Mouse (Mus musculus) liver, embryonic 11.5 days (tissue): Measurements from ENCODE around the gene Selenok. TPM values are rescaled to one million over a fixed set of nuclear protein-coding genes. Genes with fewer than 3 reads are reported as not detected.
A peak's percentile ranks its signal among the peaks of the same experiment; 100 is the strongest.

Experiments
- ATAC-seq: fragments of 200-750 bp; cut with Nextera tagmentation; replicated peaks from 2 replicates; pipeline ENCODE4 v1.8.0; 2017; ENCODE audit warnings: moderate number of reproducible peaks, mild to moderate bottlenecking, moderate TSS enrichment, moderate library complexity; ENCODE audit not compliant: low FRiP score
- DNase-seq: peaks from one replicate; pipeline ENCODE4 v3.0.0-alpha.2; 2017; ENCODE audit warnings: low spot score
- H3K27ac ChIP-seq: fragments of 300-500 bp; sonication (generic); 2 replicates; pipeline ENCODE4 v1.5.1; 2014; ENCODE audit warnings: mild to moderate bottlenecking, low read depth, low read length, control low read depth
- H3K27me3 ChIP-seq: fragments of 300-500 bp; sonication (generic); replicated peaks from 2 replicates; pipeline ENCODE4 v1.6.1; 2014; ENCODE audit warnings: low read length, mixed read lengths; ENCODE audit not compliant: control insufficient read depth, insufficient read depth
- H3K36me3 ChIP-seq: fragments of 300-500 bp; sonication (generic); 2 replicates; pipeline ENCODE4 v1.6.1; 2014; ENCODE audit warnings: mild to moderate bottlenecking, low read length, moderate library complexity, mixed read lengths; ENCODE audit not compliant: control insufficient read depth, insufficient read depth
- H3K4me1 ChIP-seq: fragments of 300-500 bp; sonication (generic); replicated peaks from 2 replicates; pipeline ENCODE4 v1.6.1; 2014; ENCODE audit warnings: low read length, mixed read lengths; ENCODE audit not compliant: control insufficient read depth, insufficient read depth
- H3K4me2 ChIP-seq: fragments of 300-500 bp; sonication (generic); 2 replicates; pipeline ENCODE4 v1.6.1; 2014; ENCODE audit warnings: mild to moderate bottlenecking, control low read depth, moderate library complexity
- H3K4me3 ChIP-seq: fragments of 300-500 bp; sonication (generic); 2 replicates; pipeline ENCODE4 v1.5.1; 2014; ENCODE audit warnings: low read depth, low read length, control low read depth
- H3K9ac ChIP-seq: fragments of 300-500 bp; sonication (generic); 2 replicates; pipeline ENCODE4 v1.6.1; 2014; ENCODE audit warnings: low read depth, low read length, control low read depth
- H3K9me3 ChIP-seq: fragments of 300-500 bp; sonication (generic); 2 replicates; pipeline ENCODE4 v1.6.1; 2016; ENCODE audit warnings: low read length, inconsistent platforms, mixed read lengths; ENCODE audit not compliant: control insufficient read depth
- WGBS: fragments of 180-500 bp; shearing (Covaris S2); extraction: QIAGEN DNeasy Blood & Tissue Kit; methylation state at CpG from one replicate; pipeline ENCODE4 v1.1.7; 2014; 5-methylcytosine and 5-hydroxymethylcytosine counted together
- polyA plus RNA-seq: library from polyadenylated mRNA; unstranded; fragments of >200 nt; fragmentation: Nextera tagmentation; extraction: Ambion mirVana; gene quantifications from 2 replicates; pipeline ENCODE4 v1.2.1, GENCODE M21; 2014

Gene Selenok
- polyA plus RNA-seq, 1 experiment from 2014 or later: 162 TPM

DNA sequence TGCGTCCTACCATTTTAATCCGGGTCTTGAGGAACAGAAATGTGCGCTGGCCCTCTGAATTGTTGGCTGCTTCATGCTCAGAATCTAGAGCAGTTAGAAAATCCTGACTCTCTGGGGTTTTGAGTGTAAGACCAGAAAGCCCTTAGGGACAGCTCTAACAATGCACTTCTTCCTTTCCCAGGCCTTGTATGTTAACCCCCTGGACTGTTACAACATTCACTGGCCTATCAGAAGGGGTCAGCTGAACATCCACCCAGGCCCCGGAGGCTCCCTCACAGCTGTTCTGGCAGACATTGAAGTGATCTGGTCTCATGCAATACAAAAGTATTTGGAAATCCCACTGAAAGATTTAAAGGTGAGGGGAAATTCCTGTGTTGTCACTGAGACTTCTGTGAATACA, 18.0 kb downstream of the Selenok start:
- no peaks in the 10 kb centered on the region for H3K4me1 ChIP-seq
- H3K9me3 ChIP-seq: no peaks in the 10 kb centered on the region
- no peak for ATAC-seq
- H3K27me3 ChIP-seq: no peaks in the 10 kb centered on the region
- no peak overlapping the region for H3K4me2 ChIP-seq
- peaks cover 79% of the 10 kb centered on the region for H3K36me3 ChIP-seq
- no peak for DNase-seq
- WGBS: 92% methylated on average over 4 of the region's 4 CpGs
- H3K9ac ChIP-seq: no peak overlapping the region
- H3K27ac ChIP-seq: no peak overlapping the region
- H3K4me3 ChIP-seq: no peak overlapping the region

DNA sequence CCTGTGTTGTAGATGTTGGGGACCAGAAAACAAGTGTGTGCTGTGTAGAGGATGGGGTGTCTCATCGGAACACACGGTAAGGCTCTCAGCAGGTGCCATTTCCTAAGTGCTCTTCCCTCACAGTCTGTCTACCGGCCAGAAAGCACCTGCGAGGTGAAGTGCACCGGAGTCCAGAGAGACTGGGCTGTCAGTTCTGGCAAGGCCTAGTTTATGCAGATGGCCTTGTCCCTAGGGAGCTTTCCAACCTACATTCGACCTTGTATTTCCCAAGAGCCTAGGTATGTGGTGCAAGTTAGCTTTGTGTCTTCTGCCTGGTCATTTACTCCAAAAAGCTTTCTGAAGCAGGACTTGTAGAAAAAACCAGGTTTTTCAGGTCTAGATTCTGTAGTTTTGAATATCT, 19.2 kb downstream of the Selenok start:
- H3K27ac ChIP-seq: no peak overlapping the region
- DNase-seq (no peak), ATAC-seq (no peak)
- H3K4me3 ChIP-seq: no peak overlapping the region
- no peaks in the 10 kb centered on the region for H3K4me1 ChIP-seq
- H3K27me3 ChIP-seq: no peaks in the 10 kb centered on the region
- peaks cover 78% of the 10 kb centered on the region for H3K36me3 ChIP-seq
- H3K4me2 ChIP-seq: no peak overlapping the region
- WGBS: 93% methylated on average over 6 of the region's 6 CpGs
- no peaks in the 10 kb centered on the region for H3K9me3 ChIP-seq
- H3K9ac ChIP-seq: no peak overlapping the region

DNA sequence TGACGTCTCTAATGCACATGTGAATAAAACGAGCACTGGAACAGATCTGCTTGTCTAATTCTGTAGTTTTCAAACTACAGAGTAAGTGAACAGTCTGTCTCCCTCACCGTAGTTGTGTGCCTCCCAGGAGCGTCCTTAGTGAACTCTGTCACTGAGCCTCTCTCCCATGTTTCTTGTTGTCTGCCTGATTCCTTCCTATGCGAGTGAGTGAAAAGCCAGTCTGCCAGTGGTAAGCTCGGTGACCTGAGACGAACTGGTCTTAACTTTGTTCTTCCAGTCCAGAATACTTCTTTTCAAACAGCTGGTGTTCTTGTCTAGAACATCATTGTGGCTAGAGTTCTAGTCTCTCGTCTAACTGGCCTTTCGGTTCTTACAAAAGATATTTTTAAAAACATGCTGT, 19.6 kb downstream of the Selenok start:
- no peaks in the 10 kb centered on the region for H3K4me1 ChIP-seq
- peaks cover 75% of the 10 kb centered on the region for H3K36me3 ChIP-seq
- DNase-seq: no peak
- ATAC-seq: no peak
- H3K9me3 ChIP-seq: no peaks in the 10 kb centered on the region
- no peak overlapping the region for H3K4me3 ChIP-seq
- H3K27me3 ChIP-seq: no peaks in the 10 kb centered on the region
- H3K4me2 ChIP-seq: no peak overlapping the region
- H3K27ac ChIP-seq: no peak overlapping the region
- H3K9ac ChIP-seq: no peak overlapping the region
- 90% methylated on average over 9 of the region's 9 CpGs for WGBS

DNA sequence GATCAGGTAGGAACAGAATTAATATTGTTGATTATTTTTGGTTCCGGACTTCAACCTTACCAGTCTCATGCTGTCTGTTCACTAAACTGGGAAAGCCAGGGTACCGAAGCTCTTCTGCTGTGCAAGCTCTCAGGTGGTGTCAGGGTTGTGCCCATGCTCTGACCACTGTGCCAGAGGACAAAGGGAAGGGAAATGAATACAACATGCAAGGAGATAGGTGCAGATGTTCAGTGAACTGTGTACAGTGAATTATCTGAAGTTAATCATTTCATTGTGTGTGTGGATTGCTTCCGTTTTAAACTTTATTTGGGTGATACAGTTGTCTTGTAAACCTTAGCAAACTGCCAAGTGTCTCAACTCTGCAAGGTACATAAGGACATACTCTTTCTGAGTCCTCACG, 20.2 kb downstream of the Selenok start:
- Histone ChIP-seq H3K36me3 (peaks cover 77% of the 10 kb centered on the region), H3K4me1 (no peaks in the 10 kb centered on the region), H3K9me3 (no peaks in the 10 kb centered on the region), H3K9ac (no peak overlapping the region), H3K27me3 (no peaks in the 10 kb centered on the region), H3K4me2 (no peak overlapping the region), H3K27ac (no peak overlapping the region), H3K4me3 (no peak overlapping the region)
- ATAC-seq: no peak
- WGBS: 92% methylated on average over 4 of the region's 4 CpGs
- DNase-seq: no peak

DNA sequence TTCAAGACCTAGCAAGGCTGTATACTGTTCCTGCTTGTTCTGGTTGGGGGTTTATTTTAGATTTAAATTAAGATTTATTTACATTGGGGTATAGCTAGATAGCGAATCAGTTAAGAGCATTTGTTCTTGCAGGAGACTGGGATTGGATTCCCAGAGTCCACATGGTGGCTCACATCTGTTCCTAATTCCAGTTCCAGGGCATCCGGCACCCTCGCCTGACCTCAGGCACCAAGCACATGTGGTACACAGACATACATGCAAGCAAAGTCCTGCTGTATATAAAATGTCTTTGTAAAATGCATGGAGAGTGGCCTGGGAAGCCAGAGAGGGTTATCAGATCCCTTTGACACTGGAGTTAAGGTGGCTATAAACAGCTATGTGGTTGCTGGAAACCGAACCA, 26.9 kb downstream of the Selenok start:
- no peak overlapping the region for H3K9ac ChIP-seq
- no peak overlapping the region for H3K4me2 ChIP-seq
- H3K4me3 ChIP-seq: no peak overlapping the region
- 78% methylated on average over 4 of the region's 4 CpGs for WGBS
- H3K27me3 ChIP-seq: no peaks in the 10 kb centered on the region
- DNase-seq (no peak), ATAC-seq (no peak)
- H3K36me3 ChIP-seq: peaks cover 40% of the 10 kb centered on the region
- H3K9me3 ChIP-seq: no peaks in the 10 kb centered on the region
- peaks cover 2% of the 10 kb centered on the region; the same call in 1 of the 2 replicates for H3K4me1 ChIP-seq
- H3K27ac ChIP-seq: no peak overlapping the region

DNA sequence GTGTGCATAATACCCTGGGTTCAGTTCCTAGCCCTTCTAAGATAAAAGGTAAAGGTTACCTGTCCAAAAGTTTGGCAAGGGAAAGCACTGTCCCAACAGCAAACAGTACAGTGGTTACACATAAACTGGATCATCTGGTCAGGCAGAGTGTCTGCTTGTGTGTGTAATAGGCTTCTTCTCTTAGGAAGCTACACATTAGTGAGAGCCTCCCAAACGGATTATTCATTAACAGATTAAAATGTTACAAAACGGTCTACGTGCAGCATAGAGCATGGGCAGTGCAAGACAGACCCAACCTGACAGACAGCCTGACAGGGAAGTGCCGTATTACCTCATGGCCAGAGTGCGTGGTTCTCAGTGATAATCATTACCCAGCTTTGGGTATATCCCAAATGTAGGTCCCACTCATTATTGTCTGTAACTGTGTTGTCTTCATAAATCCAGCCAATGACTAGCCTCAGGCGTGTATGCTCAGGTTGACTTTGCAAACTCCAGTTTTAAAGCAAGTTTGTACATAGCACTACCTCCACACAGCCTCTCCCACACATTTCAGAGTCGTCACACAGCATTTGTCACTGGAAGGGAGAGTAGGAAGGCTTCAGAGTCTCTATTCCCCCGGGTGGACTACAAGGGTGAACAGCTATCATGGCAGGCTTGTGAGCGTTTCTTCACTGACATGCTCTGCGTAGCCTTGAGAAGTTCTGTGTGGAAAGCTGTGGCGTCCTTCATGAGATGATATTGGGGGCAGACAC, 28.1 kb downstream of the Selenok start:
- H3K27me3 ChIP-seq: no peaks in the 10 kb centered on the region
- ATAC-seq (peak; percentile 48), DNase-seq (no peak)
- H3K4me1 ChIP-seq: peaks cover 2% of the 10 kb centered on the region; the same call in 1 of the 2 replicates
- WGBS: 87% methylated on average over 11 of the region's 11 CpGs
- no peak overlapping the region for H3K4me3 ChIP-seq
- H3K9ac ChIP-seq: no peak overlapping the region
- H3K36me3 ChIP-seq: peaks cover 32% of the 10 kb centered on the region
- H3K4me2 ChIP-seq: no peak overlapping the region
- H3K27ac ChIP-seq: no peak overlapping the region
- H3K9me3 ChIP-seq: no peaks in the 10 kb centered on the region

DNA sequence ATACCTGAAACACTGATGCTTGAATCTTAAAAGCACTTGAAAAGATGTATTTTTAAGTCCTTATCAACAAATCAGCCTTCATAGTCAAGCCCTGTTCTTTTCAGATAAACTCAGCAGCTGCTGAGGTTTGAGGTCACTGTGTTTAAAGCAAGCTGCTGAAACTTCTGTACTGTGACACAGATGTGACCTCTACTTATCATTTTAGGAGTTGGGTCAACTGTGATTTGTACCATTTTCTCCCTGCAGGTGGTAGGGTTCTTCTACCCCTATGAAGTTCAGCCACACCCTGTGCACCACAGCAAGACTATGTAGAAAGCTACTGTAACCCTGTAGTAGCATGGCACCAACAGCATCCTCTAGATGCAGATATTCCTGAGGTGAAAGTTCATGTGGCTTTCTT, 29.2 kb downstream of the Selenok start:
- no peak overlapping the region for H3K27ac ChIP-seq
- no peak overlapping the region for H3K4me3 ChIP-seq
- DNase-seq (no peak), ATAC-seq (no peak)
- H3K36me3 ChIP-seq: peaks cover 23% of the 10 kb centered on the region
- no peak overlapping the region for H3K4me2 ChIP-seq
- H3K9ac ChIP-seq: no peak overlapping the region
- H3K4me1 ChIP-seq: peaks cover 2% of the 10 kb centered on the region; the same call in 1 of the 2 replicates
- H3K27me3 ChIP-seq: no peaks in the 10 kb centered on the region
- H3K9me3 ChIP-seq: no peaks in the 10 kb centered on the region

DNA sequence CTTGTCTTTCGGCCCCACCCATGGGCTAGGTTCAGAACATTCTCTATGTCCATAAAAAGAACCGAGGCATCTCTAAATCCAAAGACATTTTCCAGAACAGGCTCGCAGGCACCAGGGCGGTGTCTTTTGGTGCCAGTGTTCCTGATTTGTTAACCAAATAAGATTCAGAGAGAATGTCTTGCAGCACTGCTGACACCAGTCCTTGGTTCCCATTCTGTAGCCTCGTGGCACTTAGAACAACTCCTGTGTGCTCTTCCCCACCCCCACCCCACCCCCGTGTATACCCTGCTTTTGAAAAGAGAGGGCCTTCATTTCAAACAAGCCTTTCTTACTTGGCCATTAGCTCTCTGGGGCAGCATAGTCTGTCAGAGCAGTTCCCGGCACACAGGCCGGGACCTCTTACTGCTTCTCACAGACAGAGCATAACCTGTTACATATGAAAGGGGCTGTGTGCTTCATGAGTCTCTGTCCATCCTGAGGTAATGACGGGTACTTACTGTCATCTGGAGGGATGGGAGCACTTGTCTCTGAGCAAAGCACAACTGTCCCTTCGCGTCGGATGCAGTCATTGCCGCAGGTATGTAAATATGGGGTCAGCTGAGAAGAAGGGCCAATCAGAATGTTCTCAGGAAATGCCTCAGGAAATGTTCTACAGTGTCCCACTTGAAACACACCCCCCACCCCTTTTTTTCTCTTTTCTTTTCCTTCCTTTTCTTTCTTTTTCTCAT, 30.8 kb downstream of the Selenok start:
- no peak overlapping the region for H3K9ac ChIP-seq
- no peak overlapping the region for H3K4me3 ChIP-seq
- H3K27ac ChIP-seq: no peak overlapping the region
- no peaks in the 10 kb centered on the region for H3K9me3 ChIP-seq
- no peak overlapping the region for H3K4me2 ChIP-seq
- 75% methylated on average over 13 of the region's 13 CpGs for WGBS
- ATAC-seq (no peak), DNase-seq (no peak)
- H3K36me3 ChIP-seq: peaks cover 11% of the 10 kb centered on the region
- H3K27me3 ChIP-seq: no peaks in the 10 kb centered on the region
- peaks cover 2% of the 10 kb centered on the region; the same call in 1 of the 2 replicates for H3K4me1 ChIP-seq

DNA sequence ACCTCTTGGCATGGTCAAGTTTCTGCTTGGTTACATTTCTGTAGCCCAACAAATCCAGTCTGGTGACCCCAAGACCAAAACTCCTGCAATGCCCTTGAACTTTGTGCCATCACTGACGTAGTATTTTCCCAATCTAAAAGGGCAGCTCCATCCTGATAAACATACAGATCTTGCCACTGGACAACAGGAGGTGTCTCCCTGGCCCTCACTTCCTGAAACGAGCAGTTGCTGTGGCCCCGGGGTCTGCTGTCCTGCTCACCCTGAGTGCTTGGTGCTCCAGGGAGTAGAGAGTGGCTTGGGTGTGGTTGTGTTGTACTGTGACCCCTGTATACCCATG, 31.3 kb downstream of the Selenok start:
- H3K4me1 ChIP-seq: peaks cover 2% of the 10 kb centered on the region; the same call in 1 of the 2 replicates
- no peaks in the 10 kb centered on the region for H3K9me3 ChIP-seq
- 63% methylated on average over 3 of the region's 3 CpGs for WGBS
- no peak overlapping the region for H3K27ac ChIP-seq
- no peak for ATAC-seq
- H3K9ac ChIP-seq: no peak overlapping the region
- no peak for DNase-seq
- no peak overlapping the region for H3K4me3 ChIP-seq
- no peaks in the 10 kb centered on the region for H3K27me3 ChIP-seq
- no peak overlapping the region for H3K4me2 ChIP-seq
- H3K36me3 ChIP-seq: peaks cover 9% of the 10 kb centered on the region
